Mouse (Mus musculus) C2C12 (cell line): Measurements from ENCODE around the gene Atp1b1. TPM values are rescaled to one million over a fixed set of nuclear protein-coding genes. Genes with fewer than 3 reads are reported as not detected.

Experiments used
- H3K27me3 ChIP-seq: one replicate; pipeline ENCODE4 v1.6.1; 2011; ENCODE audit not compliant: control insufficient read depth, insufficient read depth, insufficient read length
- H3K36me3 ChIP-seq: one replicate; pipeline ENCODE4 v1.6.1; 2011; ENCODE audit not compliant: control insufficient read depth, insufficient read depth
- H3K4me3 ChIP-seq: one replicate; pipeline ENCODE4 v1.5.1; 2011; ENCODE audit warnings: mild to moderate bottlenecking, control low read depth; ENCODE audit not compliant: poor library complexity, insufficient read depth, severe bottlenecking
- H3K79me2 ChIP-seq: one replicate; pipeline ENCODE4 v1.6.1; 2011; ENCODE audit not compliant: control insufficient read depth, insufficient read depth
- H3K79me3 ChIP-seq: one replicate; pipeline ENCODE4 v1.6.1; 2011; ENCODE audit warnings: low read depth, control low read depth
- H3ac ChIP-seq: one replicate; pipeline ENCODE3; 2011; ENCODE audit warnings: low read depth; ENCODE audit not compliant: control insufficient read depth, insufficient read length
- CEBPB ChIP-seq: IDR thresholded peaks from one replicate; pipeline ENCODE4 v1.6.1; 2011; ENCODE audit warnings: low read depth, mild to moderate bottlenecking, control low read depth, moderate library complexity
- CTCF ChIP-seq: IDR thresholded peaks from one replicate; pipeline ENCODE4 v1.5.1; 2011; ENCODE audit not compliant: control insufficient read depth, insufficient read depth, insufficient read length
- FOSL1 ChIP-seq: IDR thresholded peaks from one replicate; pipeline ENCODE4 v1.8.0; 2011; ENCODE audit warnings: mild to moderate bottlenecking, low read length; ENCODE audit not compliant: poor library complexity, insufficient read depth, severe bottlenecking
- MAX ChIP-seq: IDR thresholded peaks from one replicate; pipeline ENCODE4 v1.6.1; 2011; ENCODE audit warnings: mild to moderate bottlenecking, control low read depth
- MYOD1 ChIP-seq: IDR thresholded peaks from one replicate; pipeline ENCODE4 v1.6.1; 2011; ENCODE audit warnings: low read depth; ENCODE audit not compliant: control insufficient read depth, insufficient read length
- MYOG ChIP-seq: IDR thresholded peaks from one replicate; pipeline ENCODE4 v1.6.1; 2011; ENCODE audit not compliant: control insufficient read depth, insufficient read length; ENCODE audit errors: extremely low read depth
- USF1 ChIP-seq: IDR thresholded peaks from one replicate; pipeline ENCODE4 v1.6.1; 2011; ENCODE audit warnings: low read depth, mild to moderate bottlenecking, control low read depth, moderate library complexity
- polyA plus RNA-seq: library from polyadenylated mRNA; unstranded; fragments of >200 nt; fragmentation: generic; extraction: Trizol; gene quantifications from one replicate; pipeline ENCODE4 v1.2.1, GENCODE M21; 2012; ENCODE audit warnings: missing spikeins

Atp1b1 gene
- polyA plus RNA-seq, 1 experiment, result 13.6 TPM

DNA sequence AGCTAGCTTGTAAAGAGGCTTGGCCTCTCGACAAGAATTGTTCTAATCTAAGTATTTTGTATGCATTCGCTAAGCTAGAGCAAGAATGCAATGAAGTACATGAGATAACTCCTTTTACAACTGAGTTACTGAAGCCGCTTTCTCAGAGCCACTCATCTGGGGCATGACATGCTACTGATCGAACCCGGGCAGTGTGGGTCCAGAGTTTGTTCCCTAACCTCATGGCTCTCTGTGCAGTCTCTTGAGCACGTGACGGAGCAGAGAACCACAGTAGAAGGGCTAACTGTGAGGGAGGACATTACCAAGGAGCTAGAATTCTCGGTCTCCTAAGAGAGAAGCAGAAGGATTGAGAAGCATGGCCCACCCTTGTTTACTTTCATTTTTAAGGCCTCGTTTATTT, 45.2 kb downstream of the Atp1b1 start:
- H3K4me3 ChIP-seq, result no peak overlapping the region
- no peak overlapping the region for H3ac ChIP-seq
- H3K27me3 ChIP-seq, result no peaks in the 10 kb centered on the region
- no peak for TF ChIP-seq MYOG
- TF ChIP-seq CTCF, result no peak
- no peak for TF ChIP-seq MYOD1
- no peak for TF ChIP-seq FOSL1
- TF ChIP-seq MAX, result no peak
- no peak for TF ChIP-seq USF1
- TF ChIP-seq CEBPB, result no peak
- H3K36me3 ChIP-seq, result peaks cover 6% of the 10 kb centered on the region
- H3K79me3 ChIP-seq, result no peaks in the 10 kb centered on the region
- H3K79me2 ChIP-seq, result no peaks in the 10 kb centered on the region

DNA sequence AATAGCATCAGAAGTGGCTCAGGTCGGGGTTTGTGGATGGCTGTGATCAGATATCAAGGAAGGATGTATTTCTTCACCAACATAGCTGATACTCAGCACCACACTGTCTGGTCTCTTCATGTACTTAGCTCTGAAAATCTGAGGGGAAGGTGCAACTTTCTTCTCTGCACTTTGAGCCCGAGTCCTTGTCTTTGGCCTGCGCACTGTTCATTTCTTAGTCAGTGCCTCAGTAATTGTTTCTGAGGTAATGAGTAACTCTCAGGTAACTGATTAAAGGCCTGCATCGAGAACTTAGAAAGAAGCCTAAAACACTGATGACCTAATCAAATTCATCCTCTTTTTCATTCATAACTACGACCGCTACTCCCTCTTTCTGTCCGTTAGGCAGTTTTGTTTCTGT, 46.8 kb downstream of the Atp1b1 start:
- TF ChIP-seq CTCF (no peak), MAX (no peak), MYOG (no peak), USF1 (no peak)
- H3K36me3 ChIP-seq, result peaks cover 6% of the 10 kb centered on the region
- H3K27me3 ChIP-seq, result no peaks in the 10 kb centered on the region
- no peaks in the 10 kb centered on the region for H3K79me3 ChIP-seq
- H3ac ChIP-seq, result no peak overlapping the region
- H3K79me2 ChIP-seq, result no peaks in the 10 kb centered on the region
- H3K4me3 ChIP-seq, result no peak overlapping the region

DNA sequence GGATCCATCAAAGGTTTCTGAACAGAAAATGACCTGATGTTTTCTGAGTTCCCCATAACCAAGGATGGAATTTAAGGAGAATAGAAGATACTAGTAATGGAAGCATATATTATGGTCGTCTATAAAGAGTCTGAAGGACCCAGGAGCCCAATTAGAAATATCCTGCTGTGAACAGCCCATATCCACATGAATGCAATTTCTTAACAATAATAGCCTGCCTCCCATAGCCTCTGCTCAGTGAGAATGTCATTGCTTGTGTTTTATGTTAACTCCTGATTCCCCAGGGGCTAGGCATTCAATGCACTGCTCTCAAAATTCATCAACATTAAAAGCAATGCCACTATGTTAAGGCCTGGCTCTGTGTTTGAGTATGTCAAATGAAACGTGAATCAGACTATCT, 49.5 kb downstream of the Atp1b1 start:
- Histone ChIP-seq H3K27me3 (no peaks in the 10 kb centered on the region), H3K4me3 (no peak overlapping the region), H3ac (no peak overlapping the region), H3K79me2 (no peaks in the 10 kb centered on the region), H3K79me3 (no peaks in the 10 kb centered on the region), H3K36me3 (peaks cover 6% of the 10 kb centered on the region)
- no peak for TF ChIP-seq MYOD1
- TF ChIP-seq MYOG, result no peak
- no peak for TF ChIP-seq CEBPB
- no peak for TF ChIP-seq CTCF
- TF ChIP-seq FOSL1, result no peak
- TF ChIP-seq USF1, result no peak
- no peak for TF ChIP-seq MAX

DNA sequence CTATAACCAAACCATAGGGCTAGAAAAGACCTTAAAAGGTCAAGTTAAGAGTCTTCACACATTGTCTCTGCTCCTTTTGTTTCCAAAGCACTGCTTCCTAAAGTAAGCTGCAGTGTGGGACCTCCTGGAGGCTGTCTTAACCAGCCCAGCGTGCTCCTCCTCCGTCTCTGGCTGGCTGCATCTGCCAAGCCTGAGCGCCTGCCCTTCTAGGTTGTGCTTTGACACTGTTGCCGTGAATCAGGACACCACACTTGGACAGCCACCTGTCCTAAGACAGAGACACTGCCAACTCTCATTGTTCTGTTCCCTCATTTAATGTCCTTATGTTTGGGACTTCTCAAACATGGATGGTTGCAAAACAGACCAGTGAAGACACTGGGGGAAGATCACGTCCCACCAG, 51.6 kb downstream of the Atp1b1 start:
- H3ac ChIP-seq, result no peak overlapping the region
- no peaks in the 10 kb centered on the region for H3K79me3 ChIP-seq
- no peak overlapping the region for H3K4me3 ChIP-seq
- TF ChIP-seq MYOD1, result no peak
- TF ChIP-seq MYOG, result no peak
- TF ChIP-seq FOSL1, result no peak
- TF ChIP-seq CEBPB, result no peak
- TF ChIP-seq MAX, result no peak
- TF ChIP-seq USF1, result no peak
- no peak for TF ChIP-seq CTCF
- no peaks in the 10 kb centered on the region for H3K79me2 ChIP-seq
- H3K27me3 ChIP-seq, result no peaks in the 10 kb centered on the region
- H3K36me3 ChIP-seq, result no peaks in the 10 kb centered on the region

DNA sequence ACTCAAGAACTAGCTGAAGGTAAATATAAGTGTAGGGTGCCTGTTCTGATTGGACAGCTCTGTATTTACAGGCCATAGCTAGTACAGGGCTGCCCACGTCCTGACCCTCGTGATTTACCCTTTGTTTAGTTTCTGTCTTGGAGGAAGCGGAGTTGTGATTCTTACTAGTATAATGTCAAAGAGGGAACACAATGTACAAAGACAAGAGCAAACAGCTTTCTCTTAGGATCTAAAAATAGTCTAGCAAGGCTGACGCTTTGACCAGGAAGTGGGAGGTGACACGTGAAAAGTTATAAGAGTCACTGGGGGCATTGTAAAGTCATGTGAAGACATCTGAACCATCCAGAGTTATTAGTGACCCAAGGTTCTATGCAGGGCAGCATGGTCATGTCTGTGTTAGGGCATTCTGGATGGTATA, 52.8 kb downstream of the Atp1b1 start:
- Histone ChIP-seq H3K36me3 (no peaks in the 10 kb centered on the region), H3K79me3 (no peaks in the 10 kb centered on the region), H3ac (no peak overlapping the region), H3K27me3 (no peaks in the 10 kb centered on the region), H3K79me2 (no peaks in the 10 kb centered on the region), H3K4me3 (no peak overlapping the region)
- no peak for TF ChIP-seq CEBPB
- TF ChIP-seq MYOG, result no peak
- no peak for TF ChIP-seq MAX
- no peak for TF ChIP-seq MYOD1
- no peak for TF ChIP-seq CTCF
- no peak for TF ChIP-seq FOSL1
- no peak for TF ChIP-seq USF1

DNA sequence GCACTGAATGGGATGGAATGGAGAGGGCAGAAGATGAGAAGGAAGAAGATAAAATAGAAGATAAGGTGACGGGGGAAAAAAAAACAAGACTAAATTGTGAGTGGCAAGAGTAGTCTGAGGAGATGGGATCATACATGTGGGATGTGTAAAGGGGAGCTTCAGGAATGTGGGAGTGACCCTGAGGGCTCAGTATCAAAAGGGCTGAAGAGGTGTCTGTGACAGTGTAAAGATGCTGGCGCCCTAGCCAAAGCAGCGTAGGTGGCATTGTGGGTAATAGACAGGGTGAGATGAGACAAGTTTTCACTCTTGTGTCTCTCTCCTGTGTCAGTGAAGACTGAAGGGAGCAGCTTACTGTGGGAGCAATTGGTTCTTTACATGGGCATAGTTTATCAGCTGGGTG, 58.6 kb downstream of the Atp1b1 start:
- H3K36me3 ChIP-seq, result no peaks in the 10 kb centered on the region
- no peaks in the 10 kb centered on the region for H3K79me2 ChIP-seq
- no peaks in the 10 kb centered on the region for H3K79me3 ChIP-seq
- H3ac ChIP-seq, result no peak overlapping the region
- H3K4me3 ChIP-seq, result no peak overlapping the region
- H3K27me3 ChIP-seq, result no peaks in the 10 kb centered on the region
- no peak for TF ChIP-seq MYOG
- no peak for TF ChIP-seq MYOD1
- TF ChIP-seq CEBPB, result no peak
- no peak for TF ChIP-seq USF1
- TF ChIP-seq CTCF, result no peak
